Mouse (Mus musculus) lung, postnatal 0 days (tissue): ENCODE measurements around the gene Sh3tc1.

ENCODE experiments used
- CTCF ChIP-seq: IDR thresholded peaks from 2 replicates; pipeline ENCODE4 v1.5.1; 2016; ENCODE audit warnings: antibody characterized with exemption, mild to moderate bottlenecking
- EP300 ChIP-seq: IDR thresholded peaks from 2 replicates; pipeline ENCODE4 v1.6.1; 2016; ENCODE audit warnings: antibody characterized with exemption, mild to moderate bottlenecking, control low read depth

DNA sequence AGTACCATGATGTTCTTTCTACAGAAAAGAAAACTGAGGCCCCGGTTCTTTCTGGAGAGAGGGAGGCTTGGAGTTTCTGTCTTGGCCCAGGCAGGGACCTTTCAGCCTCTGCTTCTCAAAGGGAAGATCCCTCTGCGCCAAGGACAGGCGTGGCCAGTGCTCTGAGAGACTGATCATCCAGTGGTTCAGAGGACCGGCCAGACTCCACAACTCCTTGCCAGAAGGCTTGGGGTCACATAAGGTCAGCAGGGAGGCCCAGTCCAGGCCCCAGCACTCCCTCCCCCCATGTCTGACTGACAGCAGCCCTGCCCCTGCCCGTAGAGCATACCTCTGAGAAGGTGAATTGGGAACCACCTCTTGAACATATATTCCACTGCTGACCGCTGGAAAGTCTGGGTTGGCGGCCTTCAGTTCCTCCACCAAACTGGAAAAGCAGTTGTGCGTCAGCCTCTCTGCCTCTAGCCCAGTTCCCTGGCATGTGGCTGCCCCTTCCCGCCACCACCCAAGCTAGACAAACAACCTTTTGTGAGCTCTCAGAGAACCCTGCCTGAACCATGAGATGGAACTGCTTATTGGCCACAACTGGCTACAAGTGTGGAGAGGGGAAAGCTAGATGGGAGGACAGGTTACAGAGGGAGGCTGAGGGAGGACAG is 85.9 kb downstream of the Sh3tc1 start:
- TF ChIP-seq CTCF (no peak), EP300 (no peak)
